Mouse (Mus musculus) stomach, embryonic 16.5 days (tissue): ENCODE data around the gene Foxc1. TPM values are rescaled to one million over a fixed set of nuclear protein-coding genes. Genes with fewer than 3 reads are reported as not detected.

Experiments used
- ATAC-seq: fragments of 200-750 bp; cut with Nextera tagmentation; 2 replicates; pipeline ENCODE4 v1.8.0; 2017; ENCODE audit warnings: moderate number of reproducible peaks, moderate TSS enrichment; ENCODE audit not compliant: insufficient read depth, low FRiP score
- H3K27ac ChIP-seq: fragments of 300-500 bp; sonication (generic); 2 replicates; pipeline ENCODE4 v1.5.1; 2014; ENCODE audit warnings: low read length
- H3K27me3 ChIP-seq: fragments of 300-500 bp; sonication (generic); 2 replicates; pipeline ENCODE4 v1.6.1; 2014; ENCODE audit warnings: low read length, control low read depth, mixed read lengths; ENCODE audit not compliant: control insufficient read depth, insufficient read depth
- H3K36me3 ChIP-seq: fragments of 300-500 bp; sonication (generic); 2 replicates; pipeline ENCODE4 v1.6.1; 2014; ENCODE audit warnings: low read length; ENCODE audit not compliant: control insufficient read depth, insufficient read depth
- H3K4me1 ChIP-seq: fragments of 300-500 bp; sonication (generic); 2 replicates; pipeline ENCODE4 v1.6.1; 2014; ENCODE audit warnings: low read length, control low read depth, mixed read lengths; ENCODE audit not compliant: control insufficient read depth, insufficient read depth
- H3K4me2 ChIP-seq: fragments of 300-500 bp; sonication (generic); 2 replicates; pipeline ENCODE4 v1.6.1; 2014; ENCODE audit warnings: low read depth, low read length, mixed read lengths
- H3K4me3 ChIP-seq: fragments of 300-500 bp; sonication (generic); replicated peaks from 2 replicates; pipeline ENCODE4 v1.5.1; 2014; ENCODE audit warnings: mild to moderate bottlenecking, low read length
- H3K9ac ChIP-seq: fragments of 300-500 bp; sonication (generic); 2 replicates; pipeline ENCODE4 v1.6.1; 2014; ENCODE audit warnings: low read length
- H3K9me3 ChIP-seq: fragments of 300-500 bp; sonication (generic); replicated peaks from 2 replicates; pipeline ENCODE4 v1.6.1; 2016; ENCODE audit warnings: low read length, control low read depth; ENCODE audit not compliant: control insufficient read depth
- WGBS: fragments of 180-500 bp; shearing (Covaris S2); extraction: QIAGEN DNeasy Blood & Tissue Kit; methylation state at CpG from one replicate; pipeline ENCODE4 v1.1.7; 2014; 5-methylcytosine and 5-hydroxymethylcytosine counted together
- polyA plus RNA-seq: library from polyadenylated mRNA; unstranded; fragments of >200 nt; fragmentation: Nextera tagmentation; extraction: Ambion mirVana; gene quantifications from 2 replicates; pipeline ENCODE4 v1.2.1, GENCODE M21; 2015

Gene Foxc1
- polyA plus RNA-seq, 1 experiment from 2014 or later = 0.12 TPM

- Histone ChIP-seq H3K9me3 (no peaks in the 10 kb centered on the region), H3K4me2 (no peak overlapping the region), H3K4me3 (no peak overlapping the region), H3K27ac (no peak overlapping the region), H3K4me1 (no peaks in the 10 kb centered on the region), H3K36me3 (no peaks in the 10 kb centered on the region), H3K27me3 (no peaks in the 10 kb centered on the region; the same call in none of the 2 replicates), H3K9ac (no peak overlapping the region)
- ATAC-seq = no peak
- 54% methylated on average over 5 of the region's 5 CpGs for WGBS
These were observed 43.0 kb downstream of the Foxc1 start for GRCm38 (mm10) chr13:31849258-31849971.

GRCm38 (mm10) chr13:31853564-31853963, 47.1 kb downstream of the Foxc1 start:
- Histone ChIP-seq H3K4me1 (peaks cover 4% of the 10 kb centered on the region; the same call in 1 of the 2 replicates), H3K9ac (no peak overlapping the region), H3K4me2 (no peak overlapping the region), H3K36me3 (no peaks in the 10 kb centered on the region), H3K9me3 (no peaks in the 10 kb centered on the region), H3K4me3 (no peak overlapping the region), H3K27ac (no peak overlapping the region), H3K27me3 (no peaks in the 10 kb centered on the region; the same call in none of the 2 replicates)
- WGBS = 57% methylated on average over 2 of the region's 2 CpGs
- no peak for ATAC-seq

GRCm38 (mm10) chr13:31854000-31854399, 47.6 kb downstream of the Foxc1 start:
- Histone ChIP-seq H3K4me2 (no peak overlapping the region), H3K4me3 (no peak overlapping the region), H3K27ac (no peak overlapping the region), H3K27me3 (no peaks in the 10 kb centered on the region; the same call in none of the 2 replicates), H3K4me1 (peaks cover 4% of the 10 kb centered on the region; the same call in 1 of the 2 replicates), H3K9me3 (no peaks in the 10 kb centered on the region), H3K9ac (no peak overlapping the region), H3K36me3 (no peaks in the 10 kb centered on the region)
- no peak for ATAC-seq
- WGBS = 61% methylated on average over 4 of the region's 4 CpGs

GRCm38 (mm10) chr13:31860200-31860599, 53.8 kb downstream of the Foxc1 start:
- H3K27ac ChIP-seq = no peak overlapping the region
- peaks cover 4% of the 10 kb centered on the region; the same call in 1 of the 2 replicates for H3K4me1 ChIP-seq
- no peak overlapping the region for H3K9ac ChIP-seq
- H3K4me3 ChIP-seq = no peak overlapping the region
- no peak for ATAC-seq
- H3K4me2 ChIP-seq = no peak overlapping the region
- no peaks in the 10 kb centered on the region for H3K36me3 ChIP-seq
- H3K9me3 ChIP-seq = no peaks in the 10 kb centered on the region
- no peaks in the 10 kb centered on the region; the same call in 1 of the 2 replicates for H3K27me3 ChIP-seq
- WGBS = 67% methylated on average over 5 of the region's 5 CpGs

Other genes with a start within 250 kb of the Foxc1 start
- gene A530084C06Rik, start 247.3 kb upstream of the Foxc1 start, polyA plus RNA-seq = not detected in 2 replicates
- gene Foxf2, start 180.8 kb upstream of the Foxc1 start, polyA plus RNA-seq = 11.9 and 12.2 TPM in 2 replicates